Comparison of ENCODE assay signal across 16 mouse cellular contexts in the genomic region with DNA sequence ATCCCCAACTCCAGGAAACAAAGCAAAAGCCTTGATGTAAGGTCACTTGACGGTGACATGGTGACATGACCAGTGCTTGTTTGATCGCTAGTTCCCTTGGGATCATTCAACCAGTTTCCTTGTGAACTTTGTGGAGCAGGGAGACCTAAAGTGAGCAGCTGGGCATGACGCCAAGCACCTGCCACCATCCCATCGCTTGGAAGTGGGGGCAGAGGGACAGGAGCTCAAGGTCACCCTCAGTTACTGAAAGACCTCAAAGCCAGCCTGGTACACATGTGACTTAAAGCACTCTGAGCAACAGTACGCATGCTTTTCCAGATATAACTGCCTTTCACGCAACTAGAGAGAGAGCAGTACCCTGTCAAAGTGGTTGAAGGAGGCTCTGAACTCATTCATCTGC. TPM values are rescaled to one million over a fixed set of nuclear protein-coding genes. Genes with fewer than 3 reads are reported as not detected.
A peak's percentile ranks its signal among the peaks of the same experiment; 100 is the strongest.
DNase-seq lines count a peak whose midpoint lies in the region; ATAC-seq and TF ChIP-seq lines count a peak whose summit lies in the region.
"Had no signal": no experiment of that assay in that cellular context is flagged by ENCODE, and none has a peak within 500 bp of the region (broad histone marks: within the 10 kb centered on the region; RNA-seq: fewer than 3 reads in every experiment).

No protein-coding gene starts in this region.

- intact Hi-C loops in left cerebral cortex, postnatal 25 days (cut with DNase I) = no loop called here

- H3K27ac ChIP-seq in kidney, embryonic 16.5 days (ENCODE audit: low read length) = peak overlapping the region; percentile 14
- peak overlapping the region; percentile 92 for H3K27ac ChIP-seq in heart, embryonic 12.5 days (ENCODE audit: poor library complexity, severe bottlenecking)
- H3K27ac ChIP-seq: hindbrain, embryonic 10.5 days; limb, embryonic 10.5 days; liver, embryonic 12.5 days had no signal

- H3K4me2 ChIP-seq in kidney, embryonic 16.5 days (replicated peaks; ENCODE audit: low read depth, low read length) = no peak overlapping the region
- H3K4me2 ChIP-seq in heart, embryonic 12.5 days = no peak overlapping the region
- H3K4me2 ChIP-seq: liver, embryonic 12.5 days had no signal

- peak; percentile 33 for DNase-seq in adrenal gland, postnatal 14 days
- DNase-seq in adrenal gland, adult 8-10 months = no peak
- no peak for DNase-seq in kidney, adult 8-10 months
- DNase-seq in kidney, postnatal 14 days = peak; percentile 17
- no peak for DNase-seq in left cerebral cortex, postnatal 25 days (ENCODE audit: low spot score in 2 of 2)
- no peak for DNase-seq in lung, adult 2 months
- DNase-seq: cerebellum, adult 11 months; cerebellum, postnatal 14 days; gastrocnemius, postnatal 36 days; lung, postnatal 14 days; right cerebral cortex, adult 18-20 months had no signal

- ATAC-seq in kidney, embryonic 16.5 days (ENCODE audit: low FRiP score, low TSS enrichment) = peak; percentile 43; the same call in 1 of the 2 replicates
- ATAC-seq in heart, embryonic 12.5 days (ENCODE audit: insufficient number of reproducible peaks, low FRiP score) = peak; percentile 76
- ATAC-seq: liver, embryonic 12.5 days had no signal

- H3K36me3 ChIP-seq in kidney, embryonic 16.5 days (ENCODE audit: insufficient read depth, low read length) = no peaks in the 10 kb centered on the region
- peaks cover 83% of the 10 kb centered on the region for H3K36me3 ChIP-seq in heart, embryonic 12.5 days
- H3K36me3 ChIP-seq: hindbrain, embryonic 10.5 days; limb, embryonic 10.5 days; liver, embryonic 12.5 days had no signal

- TF ChIP-seq POLR2A in lung, adult 2 months (IDR thresholded peaks at IDR 0.05; ENCODE audit: borderline replicate concordance, extremely low read depth, low read depth, low read length) = no peak

- H3K4me1 ChIP-seq in kidney, embryonic 16.5 days (ENCODE audit: insufficient read depth, low read length) = no peaks in the 10 kb centered on the region
- H3K4me1 ChIP-seq in heart, embryonic 12.5 days (replicated peaks) = peaks cover 36% of the 10 kb centered on the region
- no peaks in the 10 kb centered on the region for H3K4me1 ChIP-seq in lung, adult 2 months (ENCODE audit: control insufficient read depth, insufficient read depth, low read length)
- H3K4me1 ChIP-seq: hindbrain, embryonic 10.5 days; limb, embryonic 10.5 days; liver, embryonic 12.5 days had no signal

- no peaks in the 10 kb centered on the region for H3K9me3 ChIP-seq in kidney, embryonic 16.5 days (ENCODE audit: low read length)
- H3K9me3 ChIP-seq in heart, embryonic 12.5 days (replicated peaks) = no peaks in the 10 kb centered on the region
- H3K9me3 ChIP-seq: limb, embryonic 10.5 days; liver, embryonic 12.5 days had no signal

- no peak overlapping the region for H3K9ac ChIP-seq in kidney, embryonic 16.5 days (replicated peaks; ENCODE audit: low read length)
- no peak overlapping the region for H3K9ac ChIP-seq in heart, embryonic 12.5 days
- H3K9ac ChIP-seq: liver, embryonic 12.5 days had no signal

- 47% methylated on average over 6 of the region's 6 CpGs for WGBS in kidney, embryonic 16.5 days
- 42% methylated on average over 6 of the region's 6 CpGs for WGBS in heart, embryonic 12.5 days
- WGBS in lung, adult 2 months = 71% methylated on average over 6 of the region's 6 CpGs

- TF ChIP-seq CTCF in lung, adult 2 months (IDR thresholded peaks at IDR 0.05; ENCODE audit: insufficient read depth, low read length) = no peak

- H3K4me3 ChIP-seq in kidney, embryonic 16.5 days (ENCODE audit: low read length) = no peak overlapping the region
- H3K4me3 ChIP-seq in heart, embryonic 12.5 days = no peak overlapping the region
- no peak overlapping the region for H3K4me3 ChIP-seq in lung, adult 2 months (replicated peaks; ENCODE audit: extremely low read depth, low read depth, low read length)
- H3K4me3 ChIP-seq: hindbrain, embryonic 10.5 days; limb, embryonic 10.5 days; liver, embryonic 12.5 days had no signal

- no peaks in the 10 kb centered on the region for H3K27me3 ChIP-seq in kidney, embryonic 16.5 days (ENCODE audit: insufficient read depth, low read length)
- H3K27me3 ChIP-seq in heart, embryonic 12.5 days (replicated peaks) = no peaks in the 10 kb centered on the region
- H3K27me3 ChIP-seq: liver, embryonic 12.5 days had no signal

RNA-seq across cellular contexts. Expression of a gene that starts 16.8 kb away (rescaled TPM):
- 22.3 and 26.2 TPM in 2 replicates for total RNA-seq in adrenal gland, postnatal 14 days (2021)
- total RNA-seq in adrenal gland, adult 8-10 months (2022) = 10 to 100 TPM; 23.9 to 31.1 (median 29.8) TPM
- 13.4 and 14.3 TPM in 2 replicates for polyA plus RNA-seq in kidney, embryonic 16.5 days (2015; fragmentation: Nextera tagmentation; extraction: Ambion mirVana)
- polyA plus RNA-seq in heart, embryonic 12.5 days (2016; fragmentation: Nextera tagmentation; extraction: Ambion mirVana) = 18.7 and 20.0 TPM in 2 replicates
- total RNA-seq in left cerebral cortex, postnatal 25 days (2021) = 10 to 100 TPM; 17.3 to 18.7 TPM
- polyA plus RNA-seq in lung, adult 2 months (2012; rRNA removed) = 5.7 and 7.5 TPM in 2 replicates

Comparison
In these comparisons a context has a peak if more than half of its experiments do, and no peak if none do; other contexts are left out.
1. DNase-seq: peak in adrenal gland, postnatal 14 days (single experiment) and kidney, postnatal 14 days (single experiment); none in adrenal gland, adult 8-10 months (single experiment), kidney, adult 8-10 months (0 of 2), left cerebral cortex, postnatal 25 days (0 of 2) and lung, adult 2 months (single experiment).